Mouse (Mus musculus) 3134 (cell line): ENCODE data around the gene Pheta2.

Experiments
- DNase-seq: peaks from one replicate; pipeline ENCODE4 v3.0.0-alpha.2; 2011; ENCODE audit warnings: low spot score; ENCODE audit not compliant: insufficient read length; ENCODE audit errors: extremely low read depth

Gene Pheta2

GRCm38 (mm10) chr15:82338593-82339112, at the start of gene Pheta2, which contains the start of the genes Naga and Smdt1:
Gene Pheta2 (plus strand): TSS chr15:82338942.
Gene Naga (minus strand): TSS chr15:82338925.
Gene Smdt1 (plus strand): TSS chr15:82338959.
- peak; percentile 96 for DNase-seq

- DNase-seq = no peak
Measured at GRCm38 (mm10) chr15:82290252-82290651, 48.5 kb upstream of the Pheta2 start.

- no peak for DNase-seq
Measured at GRCm38 (mm10) chr15:82292851-82293250, 45.9 kb upstream of the Pheta2 start.

GRCm38 (mm10) chr15:82293271-82293711, 45.5 kb upstream of the Pheta2 start:
- no peak for DNase-seq

- DNase-seq = no peak
Measured at GRCm38 (mm10) chr15:82294059-82294458, 44.7 kb upstream of the Pheta2 start.

- peak; percentile 22 for DNase-seq
Measured at GRCm38 (mm10) chr15:82298764-82299561, 39.8 kb upstream of the Pheta2 start, which contains the start of gene Wbp2nl. Gene Wbp2nl (plus strand): TSS chr15:82298954.

- DNase-seq = no peak
Measured at GRCm38 (mm10) chr15:82307107-82307506, 31.6 kb upstream of the Pheta2 start.

- DNase-seq = no peak
Measured at GRCm38 (mm10) chr15:82308416-82308815, 30.3 kb upstream of the Pheta2 start.

GRCm38 (mm10) chr15:82317839-82318238, 20.9 kb upstream of the Pheta2 start:
- DNase-seq = no peak

GRCm38 (mm10) chr15:82319613-82320012, 19.1 kb upstream of the Pheta2 start:
- DNase-seq = no peak

GRCm38 (mm10) chr15:82322195-82322594, 16.5 kb upstream of the Pheta2 start:
- DNase-seq = no peak

- no peak for DNase-seq
Measured at GRCm38 (mm10) chr15:82325382-82325781, 13.4 kb upstream of the Pheta2 start.

- DNase-seq = no peak
Measured at GRCm38 (mm10) chr15:82335194-82335593, 3.5 kb upstream of the Pheta2 start.

- DNase-seq = no peak
Measured at GRCm38 (mm10) chr15:82336629-82337028, 2.1 kb upstream of the Pheta2 start.

- no peak for DNase-seq
Measured at GRCm38 (mm10) chr15:82337875-82338274, 867 bp upstream of the Pheta2 start.

GRCm38 (mm10) chr15:82339150-82339549, 408 bp downstream of the Pheta2 start:
- DNase-seq = no peak

GRCm38 (mm10) chr15:82339634-82340254, 1.0 kb downstream of the Pheta2 start:
- no peak for DNase-seq

GRCm38 (mm10) chr15:82340414-82341035, 1.8 kb downstream of the Pheta2 start:
- no peak for DNase-seq

GRCm38 (mm10) chr15:82341036-82341501, 2.3 kb downstream of the Pheta2 start:
- DNase-seq = no peak

GRCm38 (mm10) chr15:82341675-82342542, 3.2 kb downstream of the Pheta2 start:
- DNase-seq = no peak
